Mouse (Mus musculus) liver, adult 2 months (tissue): Measurements from ENCODE around the gene Tmpo.

ENCODE experiments used
- CTCF ChIP-seq: fragments of 200-500 bp; IDR thresholded peaks from 2 replicates; pipeline ENCODE4 v1.5.1; 2011; ENCODE audit warnings: low read depth, low read length, control low read depth
- POLR2A ChIP-seq: fragments of 200-500 bp; IDR thresholded peaks from 2 replicates; pipeline ENCODE4 v1.6.1; 2011; ENCODE audit warnings: low read length, control low read depth; ENCODE audit not compliant: insufficient read depth; ENCODE audit errors: extremely low read depth

DNA sequence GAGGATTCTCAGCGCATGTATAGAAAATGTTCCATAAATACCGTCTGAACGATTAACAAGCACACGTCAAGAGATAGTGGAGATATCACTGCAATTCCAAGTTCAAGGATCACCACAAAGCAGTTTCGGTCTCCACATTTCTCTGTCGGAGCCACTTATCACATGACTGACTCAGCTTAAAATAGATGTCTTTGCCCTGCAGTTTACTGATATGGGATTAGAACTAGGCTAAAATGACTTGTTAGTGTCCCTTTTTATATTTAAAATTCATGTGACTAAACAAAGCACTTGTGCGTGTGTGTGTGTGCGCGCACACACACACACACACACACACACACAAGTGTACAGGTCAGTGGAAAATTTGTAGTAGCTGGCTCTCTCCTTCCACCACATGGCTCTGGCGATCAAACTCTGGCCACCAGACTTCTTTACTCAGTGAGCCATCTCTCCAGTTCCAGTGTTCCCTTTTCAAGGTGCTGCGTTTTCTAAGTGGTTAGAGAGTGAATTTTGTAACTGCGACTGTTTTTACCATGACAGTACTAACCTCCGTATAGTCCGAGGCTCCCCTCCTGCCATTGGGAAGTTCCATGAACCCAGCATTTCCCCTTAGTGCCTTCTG, 41.9 kb downstream of the Tmpo start:
- no peak for TF ChIP-seq CTCF
- no peak for TF ChIP-seq POLR2A
